ENCODE assay signal across 8 mouse cellular contexts in the genomic region with DNA sequence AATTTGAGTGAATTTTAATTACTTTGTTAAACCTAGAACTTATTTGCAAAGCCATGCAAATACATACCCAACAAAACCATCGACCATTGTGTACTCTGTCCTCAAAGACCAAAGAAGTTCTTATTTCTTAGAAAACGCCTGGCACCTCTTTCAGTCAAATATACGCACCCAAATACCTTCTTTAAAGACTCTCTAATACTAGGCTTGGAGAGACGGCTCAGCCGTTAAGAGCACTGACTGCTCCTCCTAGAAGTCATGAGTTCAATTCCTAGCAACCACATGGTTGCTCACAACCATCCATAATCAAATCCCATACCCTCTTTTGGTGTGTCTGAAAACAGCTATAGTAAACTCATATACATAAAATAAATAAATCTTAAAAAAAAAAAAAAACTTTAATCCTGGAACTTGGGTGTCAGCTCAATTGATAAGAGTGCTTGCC. TPM values are rescaled to one million over a fixed set of nuclear protein-coding genes. Genes with fewer than 3 reads are reported as not detected.
DNase-seq lines count a peak whose midpoint lies in the region; ATAC-seq and TF ChIP-seq lines count a peak whose summit lies in the region.

No protein-coding gene starts in this region.

- H3K4me3 ChIP-seq in heart, embryonic 13.5 days: peak overlapping the region; percentile 90
- peak overlapping the region; percentile 91 for H3K4me3 ChIP-seq in E14TG2a.4 (replicated peaks; ENCODE audit: low read length)
- H3K4me3 ChIP-seq in forebrain, embryonic 15.5 days: peak overlapping the region; percentile 95
- H3K4me3 ChIP-seq in liver, embryonic 15.5 days (replicated peaks): peak overlapping the region; percentile 91

- peak overlapping the region; percentile 78 for H3K4me2 ChIP-seq in heart, embryonic 13.5 days
- H3K4me2 ChIP-seq in forebrain, embryonic 15.5 days (replicated peaks): peak overlapping the region; percentile 53
- H3K4me2 ChIP-seq in liver, embryonic 15.5 days: peak overlapping the region; percentile 62

- H3K4me1 ChIP-seq in heart, embryonic 13.5 days: peaks cover 16% of the 10 kb centered on the region
- H3K4me1 ChIP-seq in E14TG2a.4 (replicated peaks; ENCODE audit: low read depth, low read length): peaks cover 15% of the 10 kb centered on the region
- peaks cover 19% of the 10 kb centered on the region for H3K4me1 ChIP-seq in forebrain, embryonic 15.5 days
- peaks cover 20% of the 10 kb centered on the region for H3K4me1 ChIP-seq in liver, embryonic 15.5 days (replicated peaks)

- no peaks in the 10 kb centered on the region for H3K36me3 ChIP-seq in heart, embryonic 13.5 days
- H3K36me3 ChIP-seq in E14TG2a.4 (ENCODE audit: insufficient read depth, low read length): peaks cover 4% of the 10 kb centered on the region
- H3K36me3 ChIP-seq in forebrain, embryonic 15.5 days: no peaks in the 10 kb centered on the region
- H3K36me3 ChIP-seq in liver, embryonic 15.5 days (replicated peaks): no peaks in the 10 kb centered on the region

- H3K9me3 ChIP-seq in heart, embryonic 13.5 days: no peaks in the 10 kb centered on the region
- H3K9me3 ChIP-seq in E14TG2a.4 (ENCODE audit: low read length): peaks cover 4% of the 10 kb centered on the region; the same call in 1 of the 2 replicates
- H3K9me3 ChIP-seq in forebrain, embryonic 15.5 days: no peaks in the 10 kb centered on the region
- no peaks in the 10 kb centered on the region for H3K9me3 ChIP-seq in liver, embryonic 15.5 days (replicated peaks)

- DNase-seq in heart, adult 11 months: no peak
- no peak for DNase-seq in gastrocnemius, postnatal 4 days (ENCODE audit: low spot score in 2 of 2)
- DNase-seq in right cerebral cortex, postnatal 25 days: no peak
- no peak for DNase-seq in urinary bladder, postnatal 10 days (ENCODE audit: low spot score)

- TF ChIP-seq CTCF in E14TG2a.4 (conservative IDR thresholded peaks at IDR 0.05; ENCODE audit: low read length): no peak

- ATAC-seq in heart, embryonic 13.5 days (ENCODE audit: extremely low read depth, insufficient number of reproducible peaks, low FRiP score, low TSS enrichment): no peak
- ATAC-seq in forebrain, embryonic 15.5 days (replicated peaks): peak; percentile 49; the same call in 1 of the 2 replicates
- ATAC-seq in liver, embryonic 15.5 days (ENCODE audit: insufficient read depth): no peak

- 45% methylated on average over 5 of the region's 5 CpGs for WGBS in heart, embryonic 13.5 days
- 45% methylated on average over 5 of the region's 5 CpGs for WGBS in forebrain, embryonic 15.5 days
- 38% methylated on average over 5 of the region's 5 CpGs for WGBS in liver, embryonic 15.5 days (ENCODE audit: insufficient replicate concordance)

- peaks cover 13% of the 10 kb centered on the region for H3K27me3 ChIP-seq in heart, embryonic 13.5 days (replicated peaks)
- no peaks in the 10 kb centered on the region for H3K27me3 ChIP-seq in E14TG2a.4 (ENCODE audit: insufficient read depth, low read length)
- 0 out of 2 replicates have a peak, but pooled peaks cover 3% of the 10 kb centered on the region for H3K27me3 ChIP-seq in forebrain, embryonic 15.5 days
- no peaks in the 10 kb centered on the region; the same call in 1 of the 2 replicates for H3K27me3 ChIP-seq in liver, embryonic 15.5 days

- H3K27ac ChIP-seq in heart, embryonic 13.5 days (replicated peaks): no peak overlapping the region
- H3K27ac ChIP-seq in forebrain, embryonic 15.5 days (replicated peaks): peak overlapping the region; percentile 98; the same call in 1 of the 2 replicates
- H3K27ac ChIP-seq in liver, embryonic 15.5 days (replicated peaks): no peak overlapping the region

- peak overlapping the region; percentile 38; the same call in 1 of the 2 replicates for H3K9ac ChIP-seq in heart, embryonic 13.5 days
- no peak overlapping the region for H3K9ac ChIP-seq in forebrain, embryonic 15.5 days (replicated peaks)
- no peak overlapping the region; the same call in 1 of the 2 replicates for H3K9ac ChIP-seq in liver, embryonic 15.5 days

RNA-seq across cellular contexts. Expression of a gene that starts 0.4 kb away (rescaled TPM):
- 17.6 and 18.1 TPM in 2 replicates for polyA plus RNA-seq in heart, embryonic 13.5 days (2015; fragmentation: Nextera tagmentation; extraction: Ambion mirVana)
- 44.8 and 48.1 TPM in 2 replicates for polyA plus RNA-seq in forebrain, embryonic 15.5 days (2015; fragmentation: Nextera tagmentation; extraction: Ambion mirVana)
- polyA plus RNA-seq in liver, embryonic 15.5 days (2015; fragmentation: Nextera tagmentation; extraction: Ambion mirVana): 8.4 and 8.8 TPM in 2 replicates
- total RNA-seq in gastrocnemius, postnatal 4 days (2021): 10 to 100 TPM; 24.1 to 28.4 TPM
